11 mouse cellular contexts compared by ENCODE assay signal in genomic region chr7:101297023-101297405, GRCm38 (mm10). TPM values are rescaled to one million over a fixed set of nuclear protein-coding genes. Genes with fewer than 3 reads are reported as not detected.
DNase-seq lines count a peak whose midpoint lies in the region; ATAC-seq and TF ChIP-seq lines count a peak whose summit lies in the region.
"Had no signal": no experiment of that assay in that cellular context is flagged by ENCODE, and none has a peak within 500 bp of the region (broad histone marks: within the 10 kb centered on the region; RNA-seq: fewer than 3 reads in every experiment).

No protein-coding gene starts in this region.

- WGBS in embryonic facial prominence, embryonic 13.5 days: 23% methylated on average over 8 of the region's 8 CpGs
- WGBS in limb, embryonic 10.5 days: 26% methylated on average over 8 of the region's 8 CpGs
- 22% methylated on average over 8 of the region's 8 CpGs for whole genome bisulfite sequencing in neural tube, embryonic 15.5 days

- no peak for ATAC-seq in embryonic facial prominence, embryonic 13.5 days (ENCODE audit: insufficient number of reproducible peaks, insufficient read depth, low FRiP score, low TSS enrichment, low read depth)
- peak; percentile 4 for ATAC-seq in neural tube, embryonic 15.5 days (ENCODE audit: low FRiP score)
- ATAC-seq: inflammation-experienced regulatory T-cells, adult 6 months had no signal

- peak overlapping the region; percentile 74 for H3K4me2 ChIP-seq in embryonic facial prominence, embryonic 13.5 days
- H3K4me2 ChIP-seq in neural tube, embryonic 15.5 days: peak overlapping the region; percentile 82

- peak overlapping the region; percentile 77 for H3K27ac ChIP-seq in layer of hippocampus, adult 2 months
- H3K27ac ChIP-seq in embryonic facial prominence, embryonic 13.5 days: no peak overlapping the region
- H3K27ac ChIP-seq in limb, embryonic 10.5 days: peak overlapping the region; percentile 59; the same call in 1 of the 2 replicates
- peak overlapping the region; percentile 79 for H3K27ac ChIP-seq in neural tube, embryonic 15.5 days (replicated peaks)

- peaks cover 1% of the 10 kb centered on the region for H3K36me3 ChIP-seq in embryonic facial prominence, embryonic 13.5 days
- peaks cover 30% of the 10 kb centered on the region for H3K36me3 ChIP-seq in limb, embryonic 10.5 days
- no peaks in the 10 kb centered on the region for H3K36me3 ChIP-seq in neural tube, embryonic 15.5 days

- peak overlapping the region; percentile 65 for H3K9ac ChIP-seq in embryonic facial prominence, embryonic 13.5 days
- peak overlapping the region; percentile 54 for H3K9ac ChIP-seq in neural tube, embryonic 15.5 days (replicated peaks)

- peaks cover 28% of the 10 kb centered on the region for H3K4me1 ChIP-seq in embryonic facial prominence, embryonic 13.5 days
- peaks cover 36% of the 10 kb centered on the region for H3K4me1 ChIP-seq in limb, embryonic 10.5 days
- H3K4me1 ChIP-seq in neural tube, embryonic 15.5 days: peaks cover 33% of the 10 kb centered on the region

- peak overlapping the region; percentile 49 for H3K4me3 ChIP-seq in layer of hippocampus, adult 2 months
- peak overlapping the region; percentile 42 for H3K4me3 ChIP-seq in embryonic facial prominence, embryonic 13.5 days
- H3K4me3 ChIP-seq in limb, embryonic 10.5 days: peak overlapping the region; percentile 45
- peak overlapping the region; percentile 43 for H3K4me3 ChIP-seq in neural tube, embryonic 15.5 days (replicated peaks)
- H3K4me3 ChIP-seq: myocyte had no signal

- no peak for DNase-seq in layer of hippocampus, adult 2 months (ENCODE audit: low spot score in 2 of 2)
- DNase-seq in layer of hippocampus, adult 11-12 months (ENCODE audit: low spot score): no peak
- no peak for DNase-seq in limb, embryonic 10.5 days (ENCODE audit: low spot score)
- no peak for DNase-seq in thymus, postnatal 25 days
- DNase-seq in layer of hippocampus, postnatal 10 days (ENCODE audit: low spot score in 2 of 2): no peak
- DNase-seq in thymus, postnatal 14 days: no peak

- peaks cover 30% of the 10 kb centered on the region for H3K27me3 ChIP-seq in embryonic facial prominence, embryonic 13.5 days
- peaks cover 43% of the 10 kb centered on the region for H3K27me3 ChIP-seq in limb, embryonic 10.5 days (ENCODE audit: low read depth, poor library complexity, severe bottlenecking)
- H3K27me3 ChIP-seq in neural tube, embryonic 15.5 days (replicated peaks): peaks cover 18% of the 10 kb centered on the region

- H3K9me3 ChIP-seq in embryonic facial prominence, embryonic 13.5 days: no peaks in the 10 kb centered on the region
- H3K9me3 ChIP-seq in limb, embryonic 10.5 days (replicated peaks): no peaks in the 10 kb centered on the region
- no peaks in the 10 kb centered on the region for H3K9me3 ChIP-seq in neural tube, embryonic 15.5 days (replicated peaks)
- H3K9me3 ChIP-seq: G1E had no signal

- no peak for TF ChIP-seq CTCF in layer of hippocampus, adult 2 months (conservative IDR thresholded peaks at IDR 0.05)

RNA-seq across cellular contexts. Expression of gene Atg16l2, which starts 5.0 kb away (rescaled TPM):
- 10 to 100 TPM; 37.9 to 47.8 TPM for total RNA-seq in layer of hippocampus, adult 2 months (2021)
- 15.7 and 17.9 TPM in 2 replicates for polyA plus RNA-seq in embryonic facial prominence, embryonic 13.5 days (2015; fragmentation: Nextera tagmentation; extraction: Ambion mirVana)
- polyA plus RNA-seq in limb, embryonic 10.5 days (2016; fragmentation: Nextera tagmentation; extraction: Ambion mirVana): 19.6 and 23.0 TPM in 2 replicates
- polyA plus RNA-seq in neural tube, embryonic 15.5 days (2015; fragmentation: Nextera tagmentation; extraction: Ambion mirVana): 28.3 and 33.1 TPM in 2 replicates
- total RNA-seq in layer of hippocampus, postnatal 10 days (2021): 10 to 100 TPM; 42.3 to 50.3 TPM

RNA-seq across cellular contexts. Expression of gene Stard10, which starts 19.9 kb away (rescaled TPM):
- 10 to 100 TPM; 23.6 to 24.6 TPM for total RNA-seq in layer of hippocampus, adult 2 months (2021)
- polyA plus RNA-seq in embryonic facial prominence, embryonic 13.5 days (2015; fragmentation: Nextera tagmentation; extraction: Ambion mirVana): 22.7 and 26.3 TPM in 2 replicates
- 10.1 and 11.7 TPM in 2 replicates for polyA plus RNA-seq in limb, embryonic 10.5 days (2016; fragmentation: Nextera tagmentation; extraction: Ambion mirVana)
- 12.8 and 25.3 TPM in 2 replicates for polyA plus RNA-seq in neural tube, embryonic 15.5 days (2015; fragmentation: Nextera tagmentation; extraction: Ambion mirVana)
- total RNA-seq in layer of hippocampus, postnatal 10 days (2021): 10 to 100 TPM; 13.3 to 15.7 TPM
- total RNA-seq: G1E had no signal

RNA-seq across cellular contexts. Expression of gene Arap1, which starts 50.9 kb away (rescaled TPM):
- 10 to 100 TPM; 19.2 to 20.0 TPM for total RNA-seq in layer of hippocampus, adult 2 months (2021)
- polyA plus RNA-seq in embryonic facial prominence, embryonic 13.5 days (2015; fragmentation: Nextera tagmentation; extraction: Ambion mirVana): 41.4 and 46.5 TPM in 2 replicates
- 13.1 and 20.5 TPM in 2 replicates for polyA plus RNA-seq in limb, embryonic 10.5 days (2016; fragmentation: Nextera tagmentation; extraction: Ambion mirVana)
- 9.7 and 19.9 TPM in 2 replicates for polyA plus RNA-seq in neural tube, embryonic 15.5 days (2015; fragmentation: Nextera tagmentation; extraction: Ambion mirVana)
- total RNA-seq in layer of hippocampus, postnatal 10 days (2021): 10 to 100 TPM; 19.1 to 24.0 TPM
